Mouse (Mus musculus) layer of hippocampus, adult 9-11 months (tissue): ENCODE measurements around the gene Rhod.
"Not testable (repeated sequence)": the region's sequence is repeated elsewhere in the genome, so short reads cannot be mapped to it uniquely, and the experiment has no call there.

Source experiments
- DNase-seq: peaks from one replicate; pipeline ENCODE4 v3.0.0; 2022

Gene Rhod

GRCm38 (mm10) chr19:4439161-4439801 is at the start of gene Rhod:
TSS of gene Rhod (minus strand) at chr19:4439432.
- DNase-seq, result no peak

GRCm38 (mm10) chr19:4487877-4488276 is 48.6 kb upstream of the Rhod start:
- DNase-seq, result no peak

- DNase-seq, result no peak
Observed at GRCm38 (mm10) chr19:4485006-4485405, 45.8 kb upstream of the Rhod start.

- DNase-seq, result no peak
Observed at GRCm38 (mm10) chr19:4482111-4482859, 43.1 kb upstream of the Rhod start.

GRCm38 (mm10) chr19:4481326-4481725 is 42.1 kb upstream of the Rhod start:
- no peak for DNase-seq

GRCm38 (mm10) chr19:4480041-4480440 is 40.8 kb upstream of the Rhod start:
- no peak for DNase-seq

- DNase-seq, result no peak
Observed at GRCm38 (mm10) chr19:4478190-4478516, 38.9 kb upstream of the Rhod start.

GRCm38 (mm10) chr19:4477345-4478189 is 38.3 kb upstream of the Rhod start, which contains the start of gene Syt12:
TSS of gene Syt12 (minus strand) at chr19:4477447.
- DNase-seq, result peak; percentile 33

DNA sequence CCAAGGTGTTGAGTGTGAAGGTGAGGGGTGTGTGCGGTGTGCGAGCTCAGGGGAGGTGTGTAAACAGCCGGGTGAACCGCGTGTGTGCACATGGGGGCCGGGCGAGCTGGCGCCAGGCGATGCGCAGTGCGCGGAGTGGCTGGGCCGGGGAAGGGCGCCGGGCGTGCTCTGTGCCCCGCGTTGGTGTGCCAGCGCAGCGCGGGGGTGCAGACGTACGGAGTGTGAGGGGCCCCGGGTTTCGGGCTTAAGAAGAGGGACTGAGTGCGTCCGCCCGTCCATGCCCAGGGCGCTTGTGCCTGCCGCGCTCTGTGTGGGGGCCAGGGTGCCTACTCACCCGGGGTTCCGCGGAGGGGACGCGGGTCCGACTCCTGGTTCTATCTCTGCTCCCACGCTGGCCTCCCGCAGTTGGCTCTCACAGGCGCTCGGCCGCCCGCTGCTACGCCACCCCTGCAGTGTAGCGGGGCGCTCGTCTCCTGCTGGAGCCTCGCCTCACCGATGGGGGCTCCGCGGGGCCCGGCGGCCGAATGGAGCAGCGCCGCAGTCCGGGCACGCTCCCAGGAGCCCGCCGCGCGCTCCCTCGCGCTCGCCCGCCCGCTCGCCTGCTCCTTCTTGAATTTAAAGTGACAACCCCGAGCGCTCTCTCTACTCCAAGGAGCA is 37.5 kb upstream of the Rhod start:
- DNase-seq, result peak; percentile 37

- DNase-seq, result no peak
Observed at GRCm38 (mm10) chr19:4475224-4475925, 36.1 kb upstream of the Rhod start.

- DNase-seq, result no peak
Observed at GRCm38 (mm10) chr19:4474739-4475138, 35.5 kb upstream of the Rhod start.

GRCm38 (mm10) chr19:4473549-4473948 is 34.3 kb upstream of the Rhod start:
- DNase-seq, result no peak

DNA sequence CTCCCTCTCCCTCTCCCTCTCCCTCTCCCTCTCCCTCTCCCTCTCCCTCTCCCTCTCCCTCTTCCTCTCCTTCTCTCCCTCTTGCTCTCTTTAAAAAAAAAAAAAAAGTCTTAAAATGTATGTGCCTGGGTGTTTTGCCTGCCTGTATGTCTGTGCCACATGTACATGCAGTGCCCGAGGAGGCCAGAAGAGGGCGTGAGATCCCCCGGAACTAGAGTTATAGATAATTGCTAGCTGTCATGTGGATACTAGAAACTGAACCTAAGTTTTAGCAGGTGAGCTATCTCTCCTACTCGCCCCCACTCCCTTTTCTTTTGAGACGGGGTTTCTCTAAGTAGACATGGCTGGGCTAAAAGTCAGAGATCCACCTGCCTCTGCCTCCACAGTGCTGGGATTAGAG is 29.1 kb upstream of the Rhod start:
- no peak for DNase-seq

- no peak for DNase-seq
Observed at GRCm38 (mm10) chr19:4464666-4465065, 25.4 kb upstream of the Rhod start.

- no peak for DNase-seq
Observed at GRCm38 (mm10) chr19:4461981-4462380, 22.7 kb upstream of the Rhod start.

DNA sequence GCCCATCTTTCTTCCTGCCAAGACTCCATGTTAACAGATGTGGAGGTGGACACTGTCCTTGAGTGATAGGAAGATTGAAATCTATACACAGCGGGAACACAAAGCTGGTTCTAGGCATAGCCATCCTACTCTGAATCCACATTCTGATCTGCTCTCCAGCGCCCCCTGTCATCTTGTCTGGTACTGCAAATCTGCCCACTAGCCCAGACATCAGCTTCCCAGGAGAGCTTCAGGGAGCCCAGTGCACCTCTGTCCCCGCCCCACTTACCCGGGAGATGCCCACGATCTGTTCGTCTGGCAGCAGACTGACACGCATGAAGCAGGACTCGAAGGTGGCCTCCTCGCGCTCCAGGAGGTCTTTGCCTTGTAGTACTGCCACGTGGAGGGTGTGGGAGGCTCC is 17.0 kb upstream of the Rhod start:
- peak; percentile 34 for DNase-seq

GRCm38 (mm10) chr19:4455071-4455800 is 16.0 kb upstream of the Rhod start:
- no peak for DNase-seq

GRCm38 (mm10) chr19:4454040-4454439 is 14.8 kb upstream of the Rhod start:
- DNase-seq, result not testable (repeated sequence)

DNA sequence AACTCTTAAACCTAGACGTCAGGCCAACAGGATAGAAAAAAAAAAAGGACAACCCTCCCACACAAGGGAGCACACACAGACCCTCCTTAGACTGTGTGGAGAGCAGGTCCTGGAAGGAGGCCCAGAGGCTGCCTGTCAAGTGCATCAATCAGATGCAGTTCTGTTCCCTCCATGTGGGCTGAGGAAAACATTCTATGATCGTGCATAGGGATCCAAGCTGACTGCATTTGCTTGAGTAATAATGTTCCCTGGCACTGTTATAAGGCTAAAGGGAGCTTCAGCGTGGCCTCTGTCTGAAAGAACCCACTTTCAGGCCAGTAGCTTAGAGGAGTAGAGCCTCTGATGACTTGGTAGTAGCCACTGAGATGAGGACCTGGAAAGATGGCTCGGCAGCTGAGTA is 13.3 kb upstream of the Rhod start:
- peak; percentile 63 for DNase-seq

DNA sequence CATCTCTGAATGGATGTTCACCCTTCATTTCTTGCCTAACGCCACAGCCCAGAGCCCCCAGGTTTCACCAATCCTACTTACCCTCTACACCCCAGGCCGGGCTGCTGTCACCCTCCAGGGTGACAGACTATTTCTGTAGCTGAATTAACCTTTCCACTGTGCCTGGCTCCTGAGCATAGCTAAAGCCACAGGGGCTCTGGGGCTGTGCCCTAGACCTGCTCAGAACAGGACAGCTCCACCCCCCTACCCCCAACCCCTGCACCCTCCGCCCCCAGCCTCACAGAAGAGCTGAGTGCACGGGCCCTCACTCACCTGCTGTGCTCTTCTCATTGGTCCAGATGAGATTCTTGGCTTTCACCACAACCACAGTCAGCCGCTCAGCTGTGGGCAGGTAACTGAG is 12.7 kb upstream of the Rhod start:
- no peak for DNase-seq

- no peak for DNase-seq
Observed at GRCm38 (mm10) chr19:4451098-4451497, 11.9 kb upstream of the Rhod start.

DNA sequence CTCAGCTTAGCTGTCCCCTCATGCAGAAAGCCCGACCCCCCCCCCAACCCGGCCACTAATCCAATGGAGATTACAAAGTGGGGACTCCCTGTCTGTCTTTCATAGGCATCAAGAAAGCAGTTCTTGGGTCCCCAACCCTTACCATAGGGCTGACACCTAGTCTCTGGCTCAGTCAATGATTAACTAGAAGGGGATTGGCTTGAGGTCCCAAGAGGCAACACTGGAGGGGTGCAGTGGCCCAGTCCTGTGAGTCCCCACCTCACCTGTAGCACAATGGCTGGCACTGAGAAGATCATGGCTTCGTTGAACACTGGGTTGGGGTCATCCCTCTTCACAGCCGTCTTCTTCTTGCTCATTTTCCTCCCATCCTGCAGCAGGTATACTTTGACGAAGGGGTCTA is 11.4 kb upstream of the Rhod start:
- DNase-seq, result no peak
